Comparison of ENCODE assay signal across 13 mouse cellular contexts in genomic region chr2:70998771-70999170, GRCm38 (mm10).
"Had no signal": no experiment of that assay in that cellular context is flagged by ENCODE, and none has a peak within 500 bp of the region (broad histone marks: within the 10 kb centered on the region; RNA-seq: fewer than 3 reads in every experiment).

No protein-coding gene starts in this region.

- H3K9ac ChIP-seq: limb, embryonic 13.5 days had no signal

- H3K4me1 ChIP-seq: limb, embryonic 13.5 days had no signal

- H3K27me3 ChIP-seq: limb, embryonic 13.5 days had no signal

- DNase-seq: kidney, adult 8-10 months; kidney, postnatal 4 days; left cerebral cortex, postnatal 4 days; lung, adult 18-20 months; right cerebral cortex, postnatal 14 days; thymus, postnatal 36 days had no signal

- H3K9me3 ChIP-seq: limb, embryonic 13.5 days had no signal

- H3K4me3 ChIP-seq: layer of hippocampus, adult 2 months; limb, embryonic 13.5 days had no signal

- ATAC-seq: inflammation-experienced regulatory T-cells, adult 6 months; intestine, postnatal 0 days; midbrain, embryonic 16.5 days had no signal

- H3K27ac ChIP-seq: kidney, postnatal 0 days; layer of hippocampus, adult 2 months; limb, embryonic 13.5 days had no signal

- H3K4me2 ChIP-seq: limb, embryonic 13.5 days; midbrain, embryonic 11.5 days had no signal

- H3K36me3 ChIP-seq: limb, embryonic 13.5 days had no signal
